Mouse (Mus musculus): ENCODE measurements around the gene Dync1h1. TPM values are rescaled to one million over a fixed set of nuclear protein-coding genes. Genes with fewer than 3 reads are reported as not detected.
"Not testable (repeated sequence)": the region's sequence is repeated elsewhere in the genome, so short reads cannot be mapped to it uniquely, and the experiment has no call there.

Dync1h1 gene
- total RNA-seq, 4 experiments from 2014 or later, result 116 to 156 (median 139) TPM

DNA sequence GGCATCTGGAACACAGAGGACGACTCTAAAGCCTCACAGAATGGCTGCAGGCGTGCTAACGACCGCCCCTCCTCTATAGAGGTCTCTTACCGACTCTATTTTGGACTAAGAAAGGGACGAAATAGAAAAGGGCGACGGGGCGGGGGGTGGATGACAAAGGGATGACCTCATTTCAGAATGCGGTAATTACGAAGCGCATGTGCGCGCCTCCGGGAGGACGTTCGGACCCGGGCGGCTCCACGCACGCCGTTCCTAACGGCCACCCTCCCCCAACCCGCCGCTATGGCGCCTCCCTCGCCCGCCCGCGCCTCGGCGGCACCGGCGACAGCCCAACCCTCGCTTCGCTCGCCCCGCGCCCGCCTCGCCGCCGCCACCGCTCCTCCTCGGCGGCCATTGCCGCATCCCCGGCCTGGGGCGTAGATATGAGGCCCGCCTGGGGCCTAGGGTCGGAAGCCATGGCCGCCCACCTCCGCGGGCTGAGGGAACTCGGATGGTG, 94.5 kb downstream of the Dync1h1 start:
- DNase-seq (ENCODE audit: low spot score), result peak; percentile 25

DNA sequence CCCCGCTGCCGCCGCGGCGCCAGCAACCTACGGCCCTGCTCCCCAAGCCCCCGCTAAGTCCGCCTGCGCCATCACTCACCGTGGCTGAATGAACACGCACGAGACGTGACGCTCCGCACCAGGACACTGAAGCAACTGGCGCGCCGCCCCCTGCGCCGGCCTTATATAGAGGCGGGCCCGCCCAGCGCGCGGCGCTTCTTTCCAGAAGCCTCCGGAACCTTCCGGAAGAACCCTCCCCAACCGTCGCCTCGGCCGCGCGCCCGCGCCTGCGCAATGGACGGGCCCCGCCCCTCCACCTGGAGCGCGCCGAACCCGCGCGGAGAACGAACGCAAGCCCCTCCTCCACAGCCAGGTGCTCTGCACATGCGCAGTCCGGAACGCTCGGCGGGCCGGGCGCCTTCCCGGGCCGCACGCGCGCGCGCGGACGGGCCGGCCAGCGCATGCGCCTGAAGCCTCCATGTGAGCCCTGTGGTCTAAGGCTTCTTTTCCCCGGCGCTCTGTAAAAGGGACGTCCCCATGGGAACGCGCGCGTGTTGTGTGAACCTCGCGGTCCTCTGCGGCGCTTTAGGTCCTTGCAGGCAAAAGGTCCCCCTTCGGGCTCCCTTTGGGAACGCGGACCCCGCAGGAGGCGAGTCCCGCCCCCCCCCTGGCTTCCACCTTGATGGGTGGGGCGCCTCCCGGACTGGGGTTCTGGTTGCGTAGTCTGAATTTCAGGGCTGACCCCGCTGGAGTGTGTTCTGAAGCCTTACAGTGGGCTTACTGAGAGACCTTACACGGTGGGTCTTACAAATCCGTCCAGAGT, 95.1 kb downstream of the Dync1h1 start:
- DNase-seq (ENCODE audit: low spot score), result peak; percentile 95

DNA sequence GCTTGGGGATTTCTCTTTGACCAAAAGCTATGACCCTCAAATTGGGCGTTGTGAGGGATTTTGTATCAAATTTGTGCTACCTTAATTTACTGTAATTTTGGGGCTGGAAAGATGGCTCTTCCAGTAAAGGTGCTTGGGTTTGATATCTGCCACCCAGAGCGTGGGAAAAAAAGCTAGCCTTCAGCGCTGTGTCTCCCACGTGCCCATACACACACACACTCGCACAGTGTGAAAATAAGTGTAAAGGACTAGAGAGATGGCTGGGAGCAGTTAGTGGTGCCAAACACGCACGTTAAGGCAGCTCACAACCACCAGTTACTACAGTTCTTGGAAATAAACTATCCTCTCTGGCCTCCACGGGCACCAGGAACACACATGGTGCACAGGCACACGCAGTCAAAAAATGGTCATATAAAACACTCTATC, 95.7 kb downstream of the Dync1h1 start:
- no peak for DNase-seq (ENCODE audit: low spot score)

DNA sequence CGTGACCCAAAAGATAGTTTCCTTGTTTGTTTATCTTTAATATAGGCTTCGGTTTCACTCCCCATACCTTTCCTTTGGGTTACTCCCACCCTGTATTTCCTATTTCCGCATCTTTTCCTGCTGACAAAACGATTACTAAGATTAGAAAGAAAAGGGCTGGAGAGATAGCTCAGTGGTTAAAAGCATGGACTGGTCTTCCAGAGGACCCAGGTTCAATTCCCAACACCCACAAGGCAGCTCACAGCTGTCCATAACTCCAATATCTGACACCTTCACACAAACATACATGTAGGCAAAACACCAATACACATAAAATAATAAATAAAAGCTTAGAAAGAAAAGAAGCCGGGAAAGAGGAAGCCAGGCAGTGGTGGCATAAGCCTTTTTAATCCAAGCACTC, 96.2 kb downstream of the Dync1h1 start:
- no peak for DNase-seq (ENCODE audit: low spot score)

DNA sequence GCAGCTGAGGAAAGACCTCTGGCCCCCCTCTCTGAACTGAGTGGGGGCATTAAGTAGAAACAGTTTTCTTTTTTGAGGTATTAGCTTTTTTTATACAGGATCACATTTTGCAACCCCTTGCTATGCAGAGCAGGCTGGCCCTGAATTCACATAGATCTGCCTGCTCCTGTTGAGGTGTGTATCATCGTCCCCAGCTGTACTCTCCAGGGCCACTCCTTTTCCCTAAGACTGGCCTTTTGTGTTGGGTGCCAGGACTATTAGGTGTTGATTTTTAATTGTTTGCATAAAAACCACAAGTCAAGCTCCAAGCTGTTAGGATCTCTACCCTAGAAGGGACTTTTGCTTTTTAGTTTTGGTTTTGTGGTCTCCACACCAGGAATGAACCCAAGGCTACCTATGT, 96.8 kb downstream of the Dync1h1 start:
- DNase-seq (ENCODE audit: low spot score), result no peak

DNA sequence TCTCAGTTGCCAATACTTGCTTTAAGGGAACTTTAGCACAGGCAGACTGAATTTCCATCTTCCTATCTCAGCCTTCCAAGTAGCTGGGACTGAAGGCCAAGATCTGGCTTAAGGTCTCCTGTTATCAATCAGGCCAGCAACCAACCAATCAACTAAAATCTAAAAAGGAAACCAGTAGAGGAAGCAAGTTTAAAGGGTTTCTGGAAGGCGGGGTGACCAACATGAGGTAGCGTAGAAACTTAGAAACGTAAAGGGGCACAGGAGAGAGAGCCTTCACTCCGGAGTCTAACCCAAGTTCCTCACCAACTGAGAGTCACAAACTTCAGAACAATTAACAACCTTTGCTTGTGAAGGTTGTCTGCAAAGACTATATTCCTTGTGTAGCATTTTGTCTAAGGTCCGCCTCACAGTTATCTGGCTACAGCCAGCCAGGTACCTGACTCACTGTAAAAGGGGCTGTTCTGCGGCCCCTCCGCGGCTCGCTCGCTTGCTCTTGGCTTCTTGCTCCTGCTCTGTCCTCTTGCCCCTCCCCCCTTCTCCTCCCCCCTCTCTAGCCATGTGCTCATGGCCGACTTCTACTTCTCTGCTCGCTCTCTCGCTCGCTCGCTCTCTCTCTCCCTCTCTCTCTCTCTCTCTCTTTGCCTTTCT, 97.4 kb downstream of the Dync1h1 start:
- DNase-seq (ENCODE audit: low spot score), result no peak

DNA sequence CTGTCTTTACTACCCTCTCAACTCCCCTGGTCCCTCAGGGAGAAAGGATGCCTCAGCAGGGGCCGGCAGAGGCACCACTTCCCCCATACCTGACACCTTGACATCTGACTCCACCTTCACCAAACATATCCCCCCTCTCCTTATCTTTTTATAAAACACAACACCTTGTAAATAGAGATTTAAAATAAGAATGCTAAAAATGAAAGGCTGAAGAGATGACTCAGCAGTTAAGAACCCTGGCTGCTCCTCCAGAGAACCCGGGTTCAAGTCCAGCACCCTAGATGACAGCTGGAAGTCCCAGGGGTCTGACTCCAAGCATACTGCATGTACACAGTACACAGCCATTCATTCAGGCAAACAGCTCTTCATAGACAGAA, 97.9 kb downstream of the Dync1h1 start:
- no peak for DNase-seq (ENCODE audit: low spot score)

DNA sequence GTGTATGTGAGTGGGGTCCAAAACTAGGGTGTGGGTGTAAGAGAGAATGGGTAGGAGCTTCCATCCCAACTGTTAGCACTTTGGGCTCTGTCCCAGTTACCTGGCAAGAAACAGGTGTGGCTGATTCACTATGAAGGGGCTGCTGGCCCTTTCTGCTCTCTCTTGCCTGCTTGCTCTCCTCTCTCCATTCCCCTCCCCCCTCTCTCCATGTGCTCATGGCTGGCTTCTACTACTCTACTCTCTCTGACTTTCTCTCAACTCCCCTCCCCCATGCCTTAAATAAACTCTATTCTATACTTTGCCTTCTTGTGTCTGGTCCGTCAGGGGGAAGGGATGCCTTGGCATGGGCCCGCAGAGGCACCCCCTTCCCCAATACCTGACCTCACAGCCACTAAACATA, 99.5 kb downstream of the Dync1h1 start:
- DNase-seq (ENCODE audit: low spot score), result no peak

DNA sequence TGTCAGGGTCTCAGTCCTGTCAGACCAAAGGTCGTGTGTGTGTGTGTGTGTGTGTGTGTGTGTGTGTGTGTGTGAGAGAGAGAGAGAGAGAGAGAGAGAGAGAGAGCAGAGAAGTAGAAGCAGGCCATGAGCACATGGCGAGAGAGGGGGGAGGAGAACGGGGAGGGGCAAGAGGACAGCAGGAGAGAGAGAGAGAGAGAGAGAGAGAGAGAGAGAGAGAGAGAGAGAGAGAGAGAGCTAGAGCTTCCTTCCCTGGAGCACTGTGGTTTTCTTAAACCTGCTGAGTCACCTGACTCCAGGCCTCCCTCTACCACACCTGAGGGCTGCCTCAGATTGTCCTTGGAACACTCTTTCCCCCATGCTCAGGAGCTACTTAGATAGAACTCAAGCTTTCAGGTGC, 100.1 kb downstream of the Dync1h1 start:
- not testable (repeated sequence) for DNase-seq (ENCODE audit: low spot score)

DNA sequence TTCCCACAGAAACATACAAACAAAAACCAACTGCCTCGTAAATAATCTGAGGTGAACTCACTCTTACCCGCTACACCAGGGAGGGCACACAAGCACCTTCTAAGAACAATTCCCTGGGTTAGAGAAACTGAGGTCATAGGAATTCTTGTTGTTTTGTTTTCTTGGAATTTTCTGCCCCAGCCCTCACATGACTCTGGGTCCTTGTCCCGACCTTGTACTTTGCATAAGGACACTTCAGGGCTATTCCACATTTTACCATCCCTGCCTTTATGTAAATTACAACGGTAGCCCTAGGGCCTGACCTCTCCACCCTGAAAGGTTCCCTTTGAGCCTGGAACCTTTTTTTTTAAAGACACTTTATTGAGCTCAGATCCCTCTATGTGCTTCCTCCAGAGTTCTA, 101.3 kb downstream of the Dync1h1 start, which contains the start of gene Hsp90aa1:
Gene Hsp90aa1 (minus strand): TSS at position 173 of the 400 bp plus-strand sequence.
- no peak for DNase-seq (ENCODE audit: low spot score)

DNA sequence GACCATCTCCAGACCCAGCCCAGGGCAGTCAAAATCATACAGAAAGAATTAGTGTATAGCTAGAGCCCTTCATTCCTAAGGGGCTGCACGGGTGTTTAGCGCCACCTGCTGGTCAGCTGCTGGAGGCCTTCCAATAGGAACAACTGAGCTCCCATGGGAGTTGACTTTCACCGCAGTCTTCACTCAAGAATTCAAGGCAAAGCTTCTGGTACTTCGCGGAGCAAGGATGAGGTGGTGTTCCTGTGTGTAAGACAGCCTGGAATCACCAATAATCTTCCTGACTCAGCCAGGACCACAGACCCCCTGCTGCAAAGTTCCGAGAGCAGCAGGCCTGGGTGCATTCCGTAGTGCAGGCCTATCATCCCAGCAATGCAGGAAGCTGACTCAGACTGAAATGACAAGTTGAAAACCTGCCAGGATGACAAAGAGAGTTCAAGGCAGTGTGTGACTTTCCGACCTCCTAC, 101.8 kb downstream of the Dync1h1 start:
- peak; percentile 89 for DNase-seq (ENCODE audit: low spot score)

DNA sequence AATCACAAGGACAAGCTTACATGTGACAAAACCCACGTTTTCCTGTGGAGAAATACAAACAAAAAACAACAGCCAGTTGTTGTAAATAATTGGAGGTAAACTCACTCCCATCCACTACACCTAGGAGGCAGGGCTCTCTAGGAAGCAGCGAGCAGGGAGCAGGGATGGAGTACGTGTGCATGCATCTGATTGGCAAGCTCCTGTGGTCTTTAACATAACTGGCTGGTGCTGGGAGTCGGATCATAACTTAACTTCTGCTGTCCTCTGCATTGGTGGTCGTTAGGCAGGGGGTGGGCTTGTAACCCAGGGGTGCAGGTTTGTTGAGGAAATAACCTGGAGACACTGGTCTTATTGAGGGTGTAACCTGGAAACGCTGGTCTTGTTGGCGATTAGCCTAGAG, 102.4 kb downstream of the Dync1h1 start:
- DNase-seq (ENCODE audit: low spot score), result no peak

DNA sequence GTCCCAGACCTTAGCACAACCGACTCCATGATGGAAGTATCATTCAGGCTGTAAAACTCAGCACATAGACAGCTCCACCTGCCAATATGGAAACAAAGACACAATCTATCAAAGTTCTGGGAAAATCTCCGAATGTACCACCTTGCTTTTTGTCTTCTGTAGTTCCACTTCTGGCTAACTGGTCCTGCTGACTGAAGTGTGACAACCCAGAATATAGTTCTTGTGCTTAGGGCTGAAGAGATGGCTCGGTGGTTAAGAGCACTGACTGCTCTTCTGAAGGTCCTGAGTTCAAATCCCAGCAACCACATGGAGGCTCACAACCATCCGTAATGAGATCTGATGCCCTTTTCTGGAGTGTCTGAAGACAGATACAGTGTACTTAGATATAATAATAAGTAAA, 104.2 kb downstream of the Dync1h1 start:
- not testable (repeated sequence) for DNase-seq (ENCODE audit: low spot score)

DNA sequence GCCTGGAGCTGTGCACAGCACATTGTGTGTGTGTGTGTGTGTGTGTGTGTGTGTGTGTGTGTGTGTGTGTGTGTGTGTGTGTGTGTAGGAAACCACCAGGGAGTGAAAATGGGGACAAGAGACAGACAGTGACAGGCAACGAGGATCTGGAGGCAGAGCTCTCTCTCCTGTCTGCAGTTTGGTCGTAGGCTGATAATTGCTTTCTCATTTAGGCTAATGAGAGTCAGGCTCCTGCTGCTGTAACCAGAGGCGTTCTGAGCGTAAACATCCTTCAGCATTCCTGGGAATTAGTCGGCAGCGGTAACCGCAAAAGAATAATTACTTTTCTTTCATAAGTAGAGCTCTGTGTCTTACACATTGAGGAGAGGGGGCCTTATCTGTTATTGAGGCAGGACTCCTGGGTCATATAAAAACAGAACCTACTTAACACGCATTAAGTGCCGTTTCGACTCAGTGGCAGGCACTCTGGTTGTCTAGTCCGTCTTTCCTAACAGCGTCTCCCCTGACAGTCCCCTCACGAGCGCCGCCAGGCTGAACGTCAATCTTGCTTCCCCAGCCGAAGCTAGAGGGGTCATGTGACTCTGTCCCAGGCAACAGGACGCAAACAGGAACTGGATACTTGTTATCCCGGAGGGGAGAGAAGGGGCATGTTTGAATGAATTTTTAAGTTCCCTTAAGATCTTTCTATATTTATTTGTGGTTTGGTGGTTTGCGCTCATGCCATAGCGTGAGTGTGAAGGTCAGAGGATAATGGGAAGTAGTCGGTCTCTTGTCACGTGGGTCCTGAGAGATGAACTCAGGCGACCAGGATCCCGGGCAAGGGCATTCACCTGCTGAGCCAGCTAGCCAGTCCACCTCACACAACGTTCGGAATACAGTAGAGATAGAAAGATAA, 105.3 kb downstream of the Dync1h1 start:
- peak; percentile 73 for DNase-seq (ENCODE audit: low spot score)

DNA sequence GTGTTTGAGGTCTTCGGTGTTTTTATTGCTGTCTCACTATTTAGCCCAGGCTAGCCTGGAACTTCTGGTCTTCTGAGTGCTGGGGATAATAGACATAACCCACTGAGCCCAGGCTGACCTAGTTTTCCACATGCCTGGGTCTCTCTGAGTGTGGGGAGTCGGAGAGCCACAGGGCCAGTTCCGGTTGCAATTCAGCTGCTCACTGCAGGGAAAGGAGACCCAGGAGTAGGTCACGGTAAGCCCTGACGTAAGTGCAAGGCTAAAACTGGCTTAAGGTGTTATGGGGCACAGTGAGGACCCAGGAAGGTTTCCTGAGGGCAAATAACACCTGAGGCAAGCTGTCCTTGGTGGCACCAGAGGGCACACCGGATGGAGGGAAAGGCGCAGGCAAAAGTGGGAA, 106.2 kb downstream of the Dync1h1 start:
- DNase-seq (ENCODE audit: low spot score), result no peak

DNA sequence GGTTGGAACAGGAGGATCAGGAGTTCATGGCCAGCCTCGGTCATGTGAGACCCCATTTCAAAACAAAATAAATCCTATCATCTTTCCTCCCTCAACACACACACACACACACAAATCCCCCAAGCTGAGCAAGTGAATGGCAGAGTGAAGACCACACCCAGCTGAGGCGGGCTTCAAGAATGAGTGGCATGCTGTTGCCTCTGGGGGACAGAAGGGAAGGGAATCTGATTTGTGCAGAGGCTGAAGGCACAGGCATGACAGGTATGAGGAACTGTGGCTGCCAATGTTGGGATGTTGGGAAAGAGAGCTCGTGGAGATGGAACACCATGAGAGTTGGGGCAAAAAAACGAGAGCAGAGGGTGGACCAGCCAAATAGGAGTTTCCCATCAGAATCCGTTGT, 110.0 kb downstream of the Dync1h1 start:
- DNase-seq (ENCODE audit: low spot score), result no peak

DNA sequence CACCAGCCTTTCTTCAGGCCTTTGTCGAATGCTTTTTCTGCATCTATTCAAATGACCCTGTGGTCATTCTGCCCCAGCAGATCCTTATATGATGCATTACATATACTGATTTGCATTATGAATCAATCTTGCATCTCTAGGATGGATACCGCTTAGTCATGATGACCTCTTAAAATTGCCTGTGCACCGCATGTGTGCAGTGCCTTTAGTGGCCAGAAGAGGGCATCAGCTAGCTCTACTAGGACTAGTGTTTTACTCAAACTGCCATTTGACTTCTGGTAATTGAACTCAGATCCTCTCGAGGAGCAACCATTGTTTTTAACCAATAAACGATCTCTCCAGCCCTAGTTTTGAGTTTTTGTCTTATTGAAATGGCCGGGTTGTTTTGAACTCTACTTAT, 112.5 kb downstream of the Dync1h1 start:
- no peak for DNase-seq (ENCODE audit: low spot score)

DNA sequence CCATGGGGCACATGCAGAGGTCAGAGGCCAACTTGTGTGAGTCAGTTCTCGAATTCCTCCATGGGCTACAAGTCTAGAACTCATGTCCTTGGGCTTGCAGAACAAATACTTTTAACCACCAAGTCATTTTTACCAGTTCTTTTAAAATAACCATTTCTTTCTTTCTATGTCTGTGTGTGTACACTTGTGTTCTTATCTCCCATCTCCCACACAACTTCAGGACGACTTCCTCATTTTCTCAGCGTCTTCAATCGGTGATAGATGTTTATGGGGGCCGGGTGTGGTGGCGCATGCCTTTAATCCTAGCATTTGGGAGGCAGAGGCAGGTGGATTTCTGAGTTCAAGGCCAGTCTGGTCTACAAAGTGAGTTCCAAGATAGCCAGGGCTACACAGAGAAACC, 113.0 kb downstream of the Dync1h1 start:
- no peak for DNase-seq (ENCODE audit: low spot score)

DNA sequence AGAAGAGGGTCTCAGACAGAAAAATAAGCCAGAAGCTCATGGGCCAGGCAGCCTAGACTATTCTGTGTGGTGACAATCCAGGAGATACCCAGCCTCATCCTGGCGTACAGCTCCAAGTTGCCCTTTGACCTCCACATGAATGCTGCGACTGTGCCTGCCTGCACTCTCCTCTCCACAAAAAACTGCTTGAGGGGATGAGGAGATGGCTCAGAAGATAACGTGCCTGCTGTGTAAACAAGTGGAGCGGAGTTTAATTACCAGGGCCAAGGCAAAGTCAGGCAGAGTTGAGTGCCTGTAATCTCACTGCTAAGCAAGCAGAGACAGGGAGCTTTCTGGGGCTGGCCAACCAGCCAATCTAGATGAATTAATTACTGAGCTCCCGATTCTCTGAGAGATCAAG, 114.8 kb downstream of the Dync1h1 start:
- DNase-seq (ENCODE audit: low spot score), result no peak

Measured in heart, adult 8-10 months (tissue).